Comparison of ENCODE assay signal across 15 mouse cellular contexts in genomic region chr5:21565392-21566065, GRCm38 (mm10). TPM values are rescaled to one million over a fixed set of nuclear protein-coding genes. Genes with fewer than 3 reads are reported as not detected.
DNase-seq lines count a peak whose midpoint lies in the region; ATAC-seq and TF ChIP-seq lines count a peak whose summit lies in the region.
"Had no signal": no experiment of that assay in that cellular context is flagged by ENCODE, and none has a peak within 500 bp of the region (broad histone marks: within the 10 kb centered on the region; RNA-seq: fewer than 3 reads in every experiment).

No protein-coding gene starts in this region.

- no peak overlapping the region for H3K9ac ChIP-seq in lung, postnatal 0 days (replicated peaks; ENCODE audit: low read depth)
- H3K9ac ChIP-seq in limb, embryonic 15.5 days, result no peak overlapping the region
- no peak overlapping the region for H3K9ac ChIP-seq in kidney, embryonic 15.5 days

- H3K4me3 ChIP-seq in lung, postnatal 0 days (ENCODE audit: low read depth, low read length), result no peak overlapping the region
- H3K4me3 ChIP-seq in limb, embryonic 15.5 days, result no peak overlapping the region
- no peak overlapping the region for H3K4me3 ChIP-seq in kidney, embryonic 15.5 days (replicated peaks)
- H3K4me3 ChIP-seq: erythroblast, embryonic 14.5 days had no signal

- H3K27me3 ChIP-seq in lung, postnatal 0 days (replicated peaks; ENCODE audit: insufficient read depth, low read length), result no peaks in the 10 kb centered on the region
- H3K27me3 ChIP-seq in limb, embryonic 15.5 days, result no peaks in the 10 kb centered on the region
- H3K27me3 ChIP-seq in kidney, embryonic 15.5 days, result no peaks in the 10 kb centered on the region

- 87% methylated on average over 9 of the region's 9 CpGs for WGBS in lung, postnatal 0 days
- WGBS in limb, embryonic 15.5 days, result 72% methylated on average over 9 of the region's 9 CpGs
- WGBS in kidney, embryonic 15.5 days, result 93% methylated on average over 9 of the region's 9 CpGs

- no peak overlapping the region for H3K4me2 ChIP-seq in lung, postnatal 0 days (replicated peaks; ENCODE audit: low read depth, low read length)
- no peak overlapping the region for H3K4me2 ChIP-seq in limb, embryonic 15.5 days
- H3K4me2 ChIP-seq in kidney, embryonic 15.5 days, result no peak overlapping the region
- H3K4me2 ChIP-seq: midbrain, embryonic 11.5 days had no signal

- no peaks in the 10 kb centered on the region for H3K36me3 ChIP-seq in lung, postnatal 0 days (ENCODE audit: insufficient read depth, low read length)
- peaks cover 22% of the 10 kb centered on the region for H3K36me3 ChIP-seq in limb, embryonic 15.5 days
- H3K36me3 ChIP-seq in kidney, embryonic 15.5 days, result 0 out of 2 replicates have a peak, but pooled peaks cover 7% of the 10 kb centered on the region

- no peak for TF ChIP-seq CTCF in lung, postnatal 0 days (IDR thresholded peaks at IDR 0.05)

- DNase-seq in adrenal gland, adult 2 months, result peak; percentile 7
- DNase-seq in adrenal gland, postnatal 36 days, result no peak
- DNase-seq in lung, postnatal 0 days (ENCODE audit: low spot score), result peak; percentile 6
- no peak for DNase-seq in lung, postnatal 36 days
- DNase-seq in fibroblast of lung, adult 2 months (ENCODE audit: low read depth), result peak; percentile 85
- DNase-seq in adrenal gland, postnatal 10 days, result no peak
- DNase-seq: cerebellum, adult 18-20 months; heart, postnatal 14 days; kidney, adult 9 months; lung, adult 2 months; thymus, postnatal 14 days had no signal

- no peak for ATAC-seq in lung, postnatal 0 days
- no peak for ATAC-seq in limb, embryonic 15.5 days (ENCODE audit: insufficient number of reproducible peaks, low FRiP score, low TSS enrichment, low read depth)
- no peak for ATAC-seq in kidney, embryonic 15.5 days (replicated peaks; ENCODE audit: low FRiP score)

- no peak overlapping the region for H3K27ac ChIP-seq in lung, postnatal 0 days (ENCODE audit: low read length)
- H3K27ac ChIP-seq in limb, embryonic 15.5 days, result peak overlapping the region; percentile 72; the same call in 1 of the 2 replicates
- no peak overlapping the region for H3K27ac ChIP-seq in kidney, embryonic 15.5 days

- no peaks in the 10 kb centered on the region for H3K9me3 ChIP-seq in lung, postnatal 0 days (ENCODE audit: low read length)
- no peaks in the 10 kb centered on the region for H3K9me3 ChIP-seq in limb, embryonic 15.5 days
- no peaks in the 10 kb centered on the region for H3K9me3 ChIP-seq in kidney, embryonic 15.5 days (replicated peaks)

- H3K4me1 ChIP-seq in lung, postnatal 0 days (ENCODE audit: insufficient read depth, low read depth, low read length), result peaks cover 7% of the 10 kb centered on the region; the same call in 1 of the 2 replicates
- peaks cover 10% of the 10 kb centered on the region for H3K4me1 ChIP-seq in limb, embryonic 15.5 days
- H3K4me1 ChIP-seq in kidney, embryonic 15.5 days, result peaks cover 10% of the 10 kb centered on the region

- no peak for TF ChIP-seq EP300 in lung, postnatal 0 days (IDR thresholded peaks at IDR 0.05)

RNA-seq across cellular contexts. Expression of gene Lrrc17, which starts 22.2 kb away (rescaled TPM):
- 1 to 10 TPM; 2.3 to 3.1 TPM for total RNA-seq in adrenal gland, adult 2 months (2021)
- 0.65 and 0.75 TPM in 2 replicates for polyA plus RNA-seq in adrenal gland, adult 2 months (2012; rRNA removed)
- total RNA-seq in adrenal gland, postnatal 36 days (2021), result 1 to 10 TPM; 2.8 TPM
- polyA plus RNA-seq in lung, postnatal 0 days (2015; fragmentation: Nextera tagmentation; extraction: Ambion mirVana), result 33.5 and 35.7 TPM in 2 replicates
- polyA plus RNA-seq in limb, embryonic 15.5 days (2015; fragmentation: Nextera tagmentation; extraction: Ambion mirVana), result 106 and 121 TPM in 2 replicates
- 42.4 and 47.4 TPM in 2 replicates for polyA plus RNA-seq in kidney, embryonic 15.5 days (2015; fragmentation: Nextera tagmentation; extraction: Ambion mirVana)
- total RNA-seq in adrenal gland, postnatal 10 days (2021), result 10 to 100 TPM; 11.0 to 12.0 TPM
- polyA plus RNA-seq: erythroblast, embryonic 14.5 days had no signal

Comparison
In these comparisons a context has a peak if more than half of its experiments do, and no peak if none do; other contexts are left out.
1. DNase-seq: peak in adrenal gland, adult 2 months (single experiment), lung, postnatal 0 days (single experiment) and fibroblast of lung, adult 2 months (single experiment); none in adrenal gland, postnatal 36 days (0 of 2), lung, postnatal 36 days (single experiment) and adrenal gland, postnatal 10 days (single experiment).
2. RNA of gene Lrrc17, which starts 22.2 kb away (polyA plus RNA-seq): 106 to 121 TPM in limb, embryonic 15.5 days, 42.4 to 47.4 TPM in kidney, embryonic 15.5 days and 33.5 to 35.7 TPM in lung, postnatal 0 days; 0.65 to 0.75 TPM in adrenal gland, adult 2 months; every median in the first group is over 10 times any median in the second.